Mouse (Mus musculus) layer of hippocampus, postnatal 36 days (tissue): ENCODE data around the gene Abcb8. TPM values are rescaled to one million over a fixed set of nuclear protein-coding genes. Genes with fewer than 3 reads are reported as not detected.

Source experiments
- DNase-seq, 2 experiments: peaks; one replicate each; pipeline ENCODE4 v3.0.0; 2022
- total RNA-seq, 2 experiments: library from RNA; stranded (reverse); gene quantifications; 2 replicates each; pipeline ENCODE4 v1.2.3; 2021

Gene Abcb8
- total RNA-seq, 2 experiments from 2014 or later, result 51.9 to 58.7 TPM

GRCm38 (mm10) chr5:24369767-24370166, 23.7 kb upstream of the Abcb8 start:
- no peak for DNase-seq

GRCm38 (mm10) chr5:24373807-24374206, 19.7 kb upstream of the Abcb8 start:
- no peak for DNase-seq

- no peak for DNase-seq
Observed at GRCm38 (mm10) chr5:24374216-24374615, 19.2 kb upstream of the Abcb8 start.

GRCm38 (mm10) chr5:24374666-24375328, 18.7 kb upstream of the Abcb8 start:
- no peak for DNase-seq

GRCm38 (mm10) chr5:24378700-24379099, 14.8 kb upstream of the Abcb8 start:
- no peak for DNase-seq

GRCm38 (mm10) chr5:24379501-24379900, 14.0 kb upstream of the Abcb8 start:
- no peak for DNase-seq

- DNase-seq, result no peak
Observed at GRCm38 (mm10) chr5:24380499-24380898, 13.0 kb upstream of the Abcb8 start.

GRCm38 (mm10) chr5:24381486-24381885, 12.0 kb upstream of the Abcb8 start:
- no peak for DNase-seq

GRCm38 (mm10) chr5:24381988-24382387, 11.5 kb upstream of the Abcb8 start:
- no peak for DNase-seq

GRCm38 (mm10) chr5:24383026-24383859, 10.2 kb upstream of the Abcb8 start:
- peak; percentile 87 to 89 for DNase-seq

- DNase-seq, result peak; percentile 33 to 36
Observed at GRCm38 (mm10) chr5:24384407-24384806, 9.1 kb upstream of the Abcb8 start.

- no peak for DNase-seq
Observed at GRCm38 (mm10) chr5:24385374-24385773, 8.1 kb upstream of the Abcb8 start.

GRCm38 (mm10) chr5:24385887-24386550, 7.4 kb upstream of the Abcb8 start:
- DNase-seq, result no peak

- peak; percentile 48 to 68 for DNase-seq
Observed at GRCm38 (mm10) chr5:24387264-24388241, 5.9 kb upstream of the Abcb8 start.

GRCm38 (mm10) chr5:24388246-24388915, 5.1 kb upstream of the Abcb8 start:
- no peak for DNase-seq

- no peak for DNase-seq
Observed at GRCm38 (mm10) chr5:24389011-24389657, 4.3 kb upstream of the Abcb8 start.

GRCm38 (mm10) chr5:24389658-24390020, 3.8 kb upstream of the Abcb8 start:
- DNase-seq, result no peak

GRCm38 (mm10) chr5:24391864-24392263, 1.6 kb upstream of the Abcb8 start, which contains the start of gene Atg9b:
Gene Atg9b, minus strand, starts transcription at chr5:24392143.
- DNase-seq, result no peak

GRCm38 (mm10) chr5:24392724-24393123, 739 bp upstream of the Abcb8 start:
- no peak for DNase-seq

- DNase-seq, result peak; percentile 93 to 95
Observed at GRCm38 (mm10) chr5:24394165-24394894, 867 bp downstream of the Abcb8 start.
